Mouse (Mus musculus): ENCODE measurements around the gene Nr1i3.

Nr1i3 gene

DNA sequence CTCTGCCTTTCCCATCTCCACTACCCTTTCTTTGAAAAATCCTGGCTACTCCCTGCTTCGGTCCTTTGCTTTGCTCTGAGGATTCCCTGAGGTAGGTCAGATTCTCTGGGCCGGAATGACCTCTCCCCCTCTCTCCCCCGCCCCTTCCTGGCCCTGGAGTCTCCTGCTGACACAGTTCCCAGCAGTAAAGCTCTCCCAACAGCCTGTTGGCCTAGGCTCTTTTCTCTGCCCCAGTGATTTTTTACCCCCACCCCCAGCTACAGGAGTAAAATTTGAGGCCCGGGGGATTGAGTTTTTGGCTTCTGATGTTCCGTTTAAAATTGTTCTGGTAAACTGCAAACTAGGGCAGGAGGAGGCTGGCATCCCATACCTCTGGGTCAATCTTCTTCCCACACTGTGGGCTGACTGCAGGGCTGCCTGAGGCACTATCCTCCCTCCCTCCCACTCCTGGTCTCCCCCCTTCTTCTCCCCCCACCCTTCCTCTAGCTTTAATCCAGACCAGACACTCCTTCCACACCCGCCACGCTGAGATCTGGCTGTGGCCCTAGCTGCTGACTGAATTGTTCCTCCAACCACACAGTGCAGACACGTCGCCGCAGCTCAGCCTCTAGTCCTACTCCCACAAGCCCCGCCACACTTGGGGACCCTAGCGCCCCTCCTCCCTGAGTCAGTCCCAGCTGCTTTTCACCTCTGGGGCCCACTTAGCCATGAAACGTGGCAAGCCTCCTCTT is 38.0 kb downstream of the Nr1i3 start:
- no peak for DNase-seq (ENCODE audit: low spot score)

GRCm38 (mm10) chr1:171252415-171252814 is 38.6 kb downstream of the Nr1i3 start:
- DNase-seq (ENCODE audit: low spot score), result no peak

DNA sequence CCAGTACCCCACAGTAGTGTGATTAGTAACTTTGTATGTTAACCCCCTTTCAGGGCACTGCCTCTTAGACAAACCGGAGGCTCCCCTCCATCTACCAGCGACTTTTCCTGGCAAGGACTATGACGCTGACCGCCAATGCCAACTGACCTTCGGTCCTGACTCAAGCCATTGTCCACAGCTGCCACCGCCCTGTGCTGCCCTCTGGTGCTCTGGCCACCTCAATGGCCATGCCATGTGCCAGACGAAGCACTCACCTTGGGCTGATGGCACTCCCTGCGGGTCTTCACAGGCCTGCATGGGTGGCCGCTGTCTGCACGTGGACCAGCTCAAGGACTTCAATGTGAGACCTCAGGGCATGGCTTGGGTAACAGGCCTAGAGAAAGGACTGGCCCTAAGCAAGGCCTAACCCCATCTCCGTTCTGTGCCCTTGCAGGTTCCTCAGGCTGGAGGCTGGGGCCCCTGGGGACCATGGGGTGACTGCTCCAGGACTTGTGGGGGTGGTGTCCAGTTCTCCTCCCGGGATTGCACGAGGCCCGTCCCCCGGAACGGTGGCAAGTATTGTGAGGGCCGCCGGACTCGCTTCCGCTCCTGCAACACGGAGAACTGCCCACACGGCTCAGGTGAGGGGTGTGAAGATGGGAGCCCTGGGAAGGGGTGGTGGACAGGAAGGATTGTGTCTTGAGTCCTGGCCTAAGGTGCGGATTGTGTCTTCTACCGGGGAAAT is 42.5 kb downstream of the Nr1i3 start:
- DNase-seq (ENCODE audit: low spot score), result no peak

- peak; percentile 69 for DNase-seq (ENCODE audit: low spot score)
These were observed 43.3 kb downstream of the Nr1i3 start for GRCm38 (mm10) chr1:171256937-171257548.

DNA sequence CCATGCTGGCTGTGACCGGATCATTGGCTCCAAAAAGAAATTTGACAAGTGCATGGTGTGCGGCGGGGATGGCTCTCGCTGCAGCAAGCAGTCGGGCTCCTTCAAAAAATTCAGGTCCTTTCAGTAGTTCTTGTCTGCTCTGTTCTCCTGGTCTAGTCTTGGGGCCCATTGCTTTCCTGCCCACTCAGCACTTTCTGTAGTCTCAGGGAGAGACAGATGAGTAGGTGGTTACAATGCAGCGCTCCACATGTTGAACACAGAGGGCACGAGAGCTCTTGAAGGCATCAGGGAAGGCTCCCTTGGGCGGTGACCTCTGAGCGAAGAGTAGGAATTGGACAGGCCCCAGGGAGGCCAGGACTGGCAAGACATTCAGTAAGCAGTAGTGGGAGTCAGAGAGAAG is 44.0 kb downstream of the Nr1i3 start:
- no peak for DNase-seq (ENCODE audit: low spot score)

GRCm38 (mm10) chr1:171258921-171259320 is 45.2 kb downstream of the Nr1i3 start:
- DNase-seq (ENCODE audit: low spot score), result no peak

GRCm38 (mm10) chr1:171260316-171260715 is 46.5 kb downstream of the Nr1i3 start:
- DNase-seq (ENCODE audit: low spot score), result no peak

DNA sequence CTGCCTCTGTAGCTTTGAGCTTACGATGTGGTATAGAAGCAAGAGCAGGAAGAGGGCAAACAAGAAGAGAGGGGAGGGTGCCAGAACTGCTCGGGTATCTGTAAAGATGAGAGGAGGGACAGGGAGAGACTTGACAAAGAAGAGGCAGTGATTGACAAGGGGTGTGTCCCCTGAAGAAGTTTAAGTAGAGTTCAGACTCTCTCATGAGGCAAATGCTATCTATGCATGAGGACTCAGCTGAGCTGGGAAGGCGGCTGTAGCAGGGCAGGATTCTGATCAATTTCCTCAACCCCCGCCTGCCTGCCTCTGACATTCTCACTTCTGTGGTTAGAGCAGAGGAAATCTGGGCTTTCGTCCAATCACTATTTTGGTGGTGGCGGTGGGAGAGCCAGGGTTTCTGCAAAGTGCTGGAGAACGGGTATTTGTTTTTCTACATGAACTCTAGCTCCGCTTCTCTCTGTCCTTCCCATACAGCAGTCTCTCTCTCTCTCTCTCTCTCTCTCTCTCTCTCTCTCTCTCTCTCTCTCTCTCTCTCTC is 48.9 kb downstream of the Nr1i3 start:
- DNase-seq (ENCODE audit: low spot score), result peak; percentile 59

DNA sequence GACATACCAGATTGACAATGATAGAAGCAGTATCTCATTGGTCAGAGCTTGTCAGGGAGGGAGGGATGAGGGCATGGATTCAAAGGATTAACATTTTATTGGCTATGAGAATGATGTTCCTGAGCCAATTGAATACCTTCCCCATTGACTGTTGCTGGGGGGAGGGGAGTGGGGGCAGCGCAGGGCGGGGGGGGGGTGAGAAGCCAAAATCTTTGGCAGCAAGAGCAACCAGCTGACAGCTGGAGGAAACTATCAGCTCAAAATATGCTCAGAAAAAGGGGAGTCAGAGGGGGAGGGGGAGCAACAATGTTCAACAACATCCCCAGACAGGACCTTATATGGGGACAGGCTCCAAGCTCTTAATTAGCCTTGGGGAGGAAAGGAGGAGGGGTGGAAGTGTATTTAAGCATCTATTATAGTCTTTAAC is 49.4 kb downstream of the Nr1i3 start:
- peak; percentile 58 for DNase-seq (ENCODE audit: low spot score)

DNA sequence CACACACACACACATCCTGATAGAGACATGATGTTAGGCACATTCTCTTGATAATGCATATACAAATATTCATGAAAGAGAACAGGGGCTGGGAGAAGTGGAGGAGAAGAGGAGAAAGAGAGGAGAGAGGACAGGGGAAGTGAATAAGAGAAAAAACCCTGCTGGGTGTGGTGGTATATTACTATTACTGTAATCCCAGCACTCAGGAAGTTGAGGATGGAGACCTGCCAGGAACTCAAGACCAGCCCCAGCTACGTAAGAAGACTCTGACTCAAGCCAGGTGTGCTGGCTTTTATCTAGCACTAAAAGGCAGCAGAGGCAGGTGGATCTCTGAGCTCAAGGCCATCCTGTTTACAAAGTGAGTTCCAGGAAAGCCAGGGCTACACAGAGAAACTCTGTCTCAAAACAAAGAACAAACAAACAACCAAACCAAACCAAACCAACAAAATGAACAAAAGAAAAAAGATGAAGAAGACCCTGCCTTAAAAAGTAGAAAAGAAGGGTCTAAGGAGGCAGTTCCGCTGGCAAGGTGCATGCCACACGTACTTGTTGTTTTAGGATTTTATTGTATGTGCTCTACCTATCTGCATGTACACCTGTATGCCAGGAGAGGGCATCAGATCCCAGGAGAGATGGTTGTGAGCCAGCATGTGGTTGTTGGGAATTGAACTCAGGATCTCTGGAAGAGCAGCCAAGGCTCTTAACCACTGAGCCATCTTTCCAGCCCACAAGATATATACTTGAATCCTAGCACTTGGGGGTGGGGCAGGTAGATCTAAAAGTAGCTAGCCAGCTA is 50.1 kb downstream of the Nr1i3 start:
- no peak for DNase-seq (ENCODE audit: low spot score)

- no peak for DNase-seq (ENCODE audit: low spot score)
These were observed 52.4 kb downstream of the Nr1i3 start for GRCm38 (mm10) chr1:171265971-171266744.

- no peak for DNase-seq (ENCODE audit: low spot score)
These were observed 54.6 kb downstream of the Nr1i3 start for GRCm38 (mm10) chr1:171268341-171268740.

DNA sequence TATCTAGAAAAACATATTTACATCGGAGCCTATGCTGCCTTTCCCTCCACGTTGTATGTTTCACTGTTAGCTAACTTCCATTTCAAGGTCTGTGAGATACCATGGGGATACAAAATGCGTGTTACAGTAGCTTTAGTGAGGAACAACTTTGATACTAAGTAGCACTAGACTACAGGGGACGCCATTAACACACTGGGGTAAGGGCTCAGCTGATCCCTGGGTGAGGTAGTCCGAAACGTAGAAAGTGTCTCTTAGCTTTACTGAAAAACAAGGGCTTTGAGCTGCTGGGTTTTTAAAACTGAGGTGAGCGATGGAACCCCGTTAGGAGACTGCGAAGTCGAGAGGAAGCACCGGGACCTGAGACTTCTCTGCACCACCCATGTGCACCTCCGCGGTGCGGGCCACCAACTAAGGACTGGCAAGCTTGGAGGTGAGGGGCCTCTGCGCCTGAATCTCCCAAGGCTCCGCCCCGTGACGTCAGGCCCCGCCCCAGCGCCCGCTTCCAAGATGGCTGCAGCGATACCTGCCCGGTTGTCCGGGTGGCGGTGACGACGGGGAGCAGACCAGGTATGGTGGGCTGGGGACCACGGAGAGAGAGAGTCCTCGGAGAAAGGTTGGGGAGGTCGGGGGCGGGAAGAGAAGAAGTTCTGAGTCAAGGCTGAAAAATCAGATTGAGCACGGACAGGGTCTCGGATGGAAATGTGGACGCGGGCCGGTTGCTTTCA is 56.2 kb downstream of the Nr1i3 start, which contains the start of gene B4galt3:
Gene B4galt3 (plus strand): TSS at position 481 of the 725 bp plus-strand sequence.
- peak; percentile 96 for DNase-seq (ENCODE audit: low spot score)

All from lung, postnatal 25 days (tissue).